Mouse (Mus musculus) monocyte, adult 2 months (primary cell): ENCODE data around the gene Nrxn1.
"Not testable (repeated sequence)": the region's sequence is repeated elsewhere in the genome, so short reads cannot be mapped to it uniquely, and the experiment has no call there.

ENCODE experiments used
- DNase-seq, 2 experiments: peaks; one replicate each; pipeline ENCODE4 v3.0.0; 2022; ENCODE audit warnings: low spot score in 2 of 2, low read depth in 1 of 2

Gene Nrxn1

DNA sequence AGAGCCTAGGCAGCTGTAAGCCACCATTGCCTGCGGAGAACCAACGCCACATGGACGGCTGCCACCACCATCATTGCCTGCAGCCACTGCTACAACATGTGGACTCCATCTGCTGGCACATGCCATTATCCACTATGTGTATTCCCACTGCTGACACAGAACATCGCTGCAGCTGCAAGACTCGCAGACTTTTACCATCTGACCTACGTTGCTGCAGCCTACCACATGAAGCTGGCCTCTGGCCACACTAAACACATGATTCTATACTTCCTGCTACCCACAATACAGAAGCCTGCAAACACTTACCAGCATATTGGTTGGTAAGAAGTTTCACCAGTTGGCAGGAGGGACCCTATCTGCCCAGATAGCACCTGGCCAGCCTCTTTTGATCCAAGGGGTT lies 769.2 kb downstream of the Nrxn1 start:
- no peak for DNase-seq

GRCm38 (mm10) chr17:90272225-90272624 lies 820.6 kb downstream of the Nrxn1 start:
- no peak for DNase-seq

DNA sequence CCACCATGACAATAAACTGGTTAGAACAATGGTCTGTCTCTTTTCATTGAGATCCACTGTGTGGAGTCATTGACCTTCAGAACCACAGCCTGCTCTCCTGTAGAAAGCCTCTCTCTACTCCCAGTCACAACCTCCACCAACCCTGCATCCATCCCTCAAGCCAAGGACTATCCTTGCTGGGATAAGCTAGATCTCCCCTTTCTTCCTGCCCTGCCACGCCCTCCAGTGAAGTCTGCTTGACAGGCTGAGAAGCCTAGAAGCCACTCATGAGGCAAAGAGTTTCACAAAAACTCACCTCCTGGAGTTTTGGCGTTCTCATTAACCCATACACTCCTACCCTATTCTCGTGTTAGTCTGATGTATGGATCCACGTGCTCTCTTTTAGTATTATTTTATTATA lies 821.7 kb downstream of the Nrxn1 start:
- no peak for DNase-seq

DNA sequence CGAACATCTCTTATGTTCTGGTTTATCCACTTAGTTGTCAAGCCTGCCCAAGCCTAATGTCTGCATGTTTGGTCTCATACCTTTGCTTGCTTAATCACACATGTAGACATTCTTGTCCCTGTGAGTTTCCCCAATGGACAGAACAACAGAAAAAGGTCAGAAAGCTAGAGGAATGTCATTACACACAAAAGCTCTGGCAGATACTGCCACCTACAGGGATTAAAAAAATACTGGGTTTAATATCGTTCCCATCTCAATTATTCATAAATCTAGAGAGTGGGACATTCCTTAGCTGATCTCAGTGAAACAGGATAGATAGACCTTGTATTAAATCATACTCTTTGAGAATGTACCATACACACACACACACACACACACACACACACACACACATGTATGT lies 823.7 kb downstream of the Nrxn1 start:
- DNase-seq, result no peak

- DNase-seq, result no peak
Measured at GRCm38 (mm10) chr17:90253451-90254131, 839.3 kb downstream of the Nrxn1 start.

- DNase-seq, result no peak
Measured at GRCm38 (mm10) chr17:90252196-90252595, 840.7 kb downstream of the Nrxn1 start.

DNA sequence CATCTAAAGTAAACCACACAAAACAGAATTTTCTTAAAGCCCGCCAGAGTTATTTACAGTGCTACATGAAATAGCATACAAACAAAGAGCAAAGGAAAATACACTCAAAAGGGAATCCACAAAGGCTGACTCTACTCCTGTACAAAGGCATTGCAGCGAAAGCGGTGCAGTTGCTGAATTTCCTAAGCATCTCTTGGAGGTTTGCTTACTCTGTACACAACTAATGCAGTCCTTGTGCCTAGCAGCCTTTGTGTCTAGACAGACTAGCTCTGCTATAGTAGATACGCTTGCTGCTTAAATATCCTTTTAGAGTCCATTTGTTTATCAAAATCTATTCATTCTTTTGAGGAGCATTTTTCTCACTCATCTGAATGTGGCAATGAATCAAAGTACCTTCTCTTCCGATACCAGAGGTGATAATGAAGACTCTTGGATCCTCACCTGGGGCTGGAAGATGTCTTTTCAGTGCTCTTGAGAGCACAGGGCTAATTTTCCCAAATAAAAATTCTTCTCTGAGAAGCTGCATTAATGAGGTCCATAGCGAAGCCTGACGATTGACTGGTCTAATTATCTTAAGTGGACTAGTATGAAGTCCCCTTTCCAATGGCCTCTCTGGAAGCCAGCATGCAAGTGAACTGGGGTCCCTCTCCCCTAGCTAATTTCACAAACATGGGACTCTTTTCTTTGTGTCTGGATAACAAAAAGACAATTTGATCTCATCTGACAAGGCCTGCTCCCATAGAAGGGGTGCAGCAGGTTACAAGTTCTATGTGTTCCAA lies 845.6 kb downstream of the Nrxn1 start:
- DNase-seq, result no peak

DNA sequence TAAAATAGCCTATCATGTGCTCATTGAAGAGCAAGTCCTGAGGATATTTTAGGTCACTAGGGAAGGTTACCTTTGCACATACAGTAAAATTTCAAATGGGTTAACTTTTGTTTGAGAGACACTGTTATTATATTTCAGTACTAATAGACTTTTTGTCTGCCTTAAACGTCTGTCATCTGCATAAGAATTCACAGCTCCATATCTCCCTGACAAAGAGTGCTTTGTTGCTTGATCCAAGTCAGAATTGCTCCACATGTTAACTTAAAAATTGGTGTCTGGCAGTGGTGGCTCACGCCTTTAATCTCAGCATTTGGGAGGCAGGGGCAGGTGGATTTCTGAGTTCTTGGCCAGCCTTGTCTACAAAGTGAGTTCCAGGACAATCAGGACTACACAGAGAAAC lies 848.5 kb downstream of the Nrxn1 start:
- no peak for DNase-seq

GRCm38 (mm10) chr17:90238964-90239363 lies 853.9 kb downstream of the Nrxn1 start:
- DNase-seq, result no peak

DNA sequence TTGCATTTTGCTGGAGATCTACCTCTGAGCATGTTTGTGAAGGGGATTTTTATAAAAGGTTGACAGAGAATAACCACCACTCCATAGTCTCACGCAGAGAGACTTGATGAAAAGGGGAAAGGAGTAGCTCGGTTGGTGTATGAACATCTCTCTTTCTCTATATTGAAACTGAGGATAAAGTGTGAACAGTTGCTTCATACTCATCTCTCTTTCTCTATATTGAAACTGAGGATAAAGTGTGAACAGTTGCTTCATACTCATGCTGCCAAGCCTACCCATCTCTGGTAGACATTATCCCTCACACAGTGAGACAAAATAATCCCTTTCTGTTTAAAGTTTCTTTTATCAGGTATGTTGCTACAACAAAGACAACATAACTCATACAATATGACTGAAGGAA lies 854.4 kb downstream of the Nrxn1 start:
- no peak for DNase-seq

- not testable (repeated sequence) for DNase-seq
Measured at GRCm38 (mm10) chr17:90235674-90236073, 857.2 kb downstream of the Nrxn1 start.

GRCm38 (mm10) chr17:90234806-90235205 lies 858.1 kb downstream of the Nrxn1 start:
- DNase-seq, result no peak

DNA sequence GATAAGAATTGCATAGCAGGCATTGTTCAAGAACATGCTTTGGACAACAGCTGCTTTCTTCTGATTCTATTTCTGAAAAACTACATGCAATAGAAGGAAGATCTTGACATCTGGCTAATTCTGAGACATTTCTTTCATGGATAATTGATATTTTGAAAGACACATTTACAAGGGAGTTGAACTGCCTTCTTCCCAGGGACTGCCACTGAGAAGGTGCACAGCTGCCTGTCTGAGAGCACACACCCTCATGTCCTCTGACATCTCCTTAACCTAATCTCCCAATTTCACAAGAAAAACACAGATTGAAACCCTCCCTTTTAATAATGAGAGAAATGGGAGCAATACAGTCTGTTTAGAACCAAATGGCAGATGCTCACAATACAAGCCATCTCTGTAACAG lies 884.3 kb downstream of the Nrxn1 start:
- DNase-seq, result no peak

DNA sequence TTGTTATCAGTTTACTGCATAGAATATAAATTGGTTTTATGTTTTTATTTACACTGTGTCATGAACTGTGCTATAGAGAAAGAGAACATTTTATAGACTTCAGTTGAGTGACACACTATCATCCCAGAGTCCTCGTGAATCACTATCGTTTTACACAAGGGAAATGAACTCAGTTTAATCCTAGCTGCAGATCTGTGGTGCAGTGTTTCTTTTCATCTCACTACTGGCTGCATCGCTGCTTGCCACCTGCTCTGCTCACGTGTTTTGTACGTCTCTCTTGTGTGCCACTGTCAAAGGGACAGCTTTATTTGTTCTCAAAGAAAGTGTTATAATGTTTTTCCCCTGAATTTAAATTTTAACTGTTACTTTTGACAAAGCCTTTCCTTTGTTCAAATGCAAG lies 885.3 kb downstream of the Nrxn1 start:
- no peak for DNase-seq

GRCm38 (mm10) chr17:90203993-90204392 lies 888.9 kb downstream of the Nrxn1 start:
- no peak for DNase-seq

DNA sequence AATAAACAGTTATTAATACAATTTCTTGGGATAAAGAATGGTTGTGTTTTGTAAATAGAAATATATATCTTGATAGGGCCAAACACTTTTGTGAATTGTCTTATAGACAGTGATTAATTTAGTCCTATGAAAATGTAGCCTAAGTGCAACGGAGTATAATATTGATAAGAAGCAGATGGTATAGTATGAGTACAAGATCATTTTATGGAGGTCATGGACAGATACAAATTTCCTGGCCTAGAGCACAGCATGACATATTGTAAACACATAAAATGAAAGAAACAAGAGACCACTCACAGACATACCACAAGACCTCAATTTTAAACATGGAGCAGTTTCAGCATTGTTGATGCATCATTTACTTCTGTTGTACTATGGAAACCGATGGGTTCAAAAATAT lies 890.1 kb downstream of the Nrxn1 start:
- no peak for DNase-seq

DNA sequence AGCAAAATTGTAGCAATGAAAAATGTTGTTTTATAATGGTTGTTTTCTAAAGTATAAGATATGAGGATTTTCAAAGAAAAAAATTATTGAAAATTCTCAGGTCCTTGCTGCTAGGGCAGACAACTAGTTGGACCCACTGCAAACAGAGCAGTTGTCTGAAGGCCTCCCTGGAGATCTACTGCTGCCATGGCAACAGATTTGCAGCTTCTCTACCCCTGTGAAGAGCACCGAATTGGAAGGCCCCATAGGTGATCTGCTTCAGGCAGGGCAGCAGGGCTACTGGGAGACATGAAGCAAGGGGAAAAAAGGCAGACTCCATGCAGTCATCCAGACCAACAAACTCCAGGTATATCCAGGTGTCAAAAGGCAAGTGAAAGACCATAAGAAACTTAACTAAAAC lies 896.1 kb downstream of the Nrxn1 start:
- no peak for DNase-seq

GRCm38 (mm10) chr17:90141602-90142001 lies 951.3 kb downstream of the Nrxn1 start:
- no peak for DNase-seq

DNA sequence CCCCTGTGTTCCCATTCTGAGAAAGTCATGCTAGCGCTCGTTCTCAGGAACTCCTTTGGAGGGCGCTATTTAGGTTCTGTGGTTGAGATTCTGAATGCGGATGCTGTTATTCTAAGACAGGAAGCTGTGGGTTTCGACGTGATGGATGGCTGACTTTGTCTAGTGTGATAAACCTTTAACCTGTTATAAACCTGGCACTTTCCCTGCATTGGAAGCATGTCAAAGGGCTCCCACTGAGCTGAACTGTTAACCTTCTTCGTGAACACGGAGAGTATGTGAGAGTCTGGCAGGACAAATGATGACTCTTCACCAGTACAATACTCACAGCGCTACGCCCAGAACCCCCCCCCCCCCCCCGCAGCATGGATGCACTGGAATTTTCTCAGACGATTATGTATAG lies 962.0 kb downstream of the Nrxn1 start:
- DNase-seq, result no peak

DNA sequence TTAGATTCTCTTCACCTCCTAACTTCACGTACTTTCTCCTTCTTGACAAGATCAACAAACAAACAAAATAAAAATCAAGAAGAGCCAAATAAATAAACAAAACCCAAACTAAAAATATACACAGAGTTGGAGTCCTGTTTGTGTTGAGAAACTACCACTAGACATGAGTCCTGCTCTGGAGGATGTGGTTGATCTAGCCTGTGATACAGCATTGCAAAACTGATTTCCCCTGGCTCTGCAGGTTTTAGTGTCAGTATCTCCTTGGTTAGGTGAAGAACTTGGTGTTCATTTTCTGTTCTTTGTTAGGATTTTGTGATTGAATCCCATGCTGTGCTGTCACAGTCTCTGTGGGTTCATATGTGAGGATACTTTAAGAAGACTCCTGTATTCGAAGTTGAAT lies 963.7 kb downstream of the Nrxn1 start:
- DNase-seq, result no peak

DNA sequence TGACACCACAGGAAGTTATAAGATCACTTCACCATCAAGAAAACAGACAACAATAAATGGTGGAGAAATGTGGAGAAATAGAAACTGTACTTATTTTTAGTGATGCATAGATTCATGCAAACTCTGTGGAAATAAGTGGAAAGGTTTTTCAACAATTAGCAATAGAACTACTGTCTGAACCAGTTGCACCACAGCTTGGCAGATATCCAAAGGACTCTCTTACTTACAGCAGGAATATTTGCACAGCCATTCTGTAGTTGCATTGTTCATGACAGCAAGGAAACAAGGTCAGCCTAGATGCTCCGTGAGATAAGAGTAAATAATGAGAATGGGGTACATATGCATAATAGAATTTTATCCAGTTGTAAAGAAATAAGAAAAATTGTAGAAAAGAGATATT lies 965.3 kb downstream of the Nrxn1 start:
- no peak for DNase-seq

DNA sequence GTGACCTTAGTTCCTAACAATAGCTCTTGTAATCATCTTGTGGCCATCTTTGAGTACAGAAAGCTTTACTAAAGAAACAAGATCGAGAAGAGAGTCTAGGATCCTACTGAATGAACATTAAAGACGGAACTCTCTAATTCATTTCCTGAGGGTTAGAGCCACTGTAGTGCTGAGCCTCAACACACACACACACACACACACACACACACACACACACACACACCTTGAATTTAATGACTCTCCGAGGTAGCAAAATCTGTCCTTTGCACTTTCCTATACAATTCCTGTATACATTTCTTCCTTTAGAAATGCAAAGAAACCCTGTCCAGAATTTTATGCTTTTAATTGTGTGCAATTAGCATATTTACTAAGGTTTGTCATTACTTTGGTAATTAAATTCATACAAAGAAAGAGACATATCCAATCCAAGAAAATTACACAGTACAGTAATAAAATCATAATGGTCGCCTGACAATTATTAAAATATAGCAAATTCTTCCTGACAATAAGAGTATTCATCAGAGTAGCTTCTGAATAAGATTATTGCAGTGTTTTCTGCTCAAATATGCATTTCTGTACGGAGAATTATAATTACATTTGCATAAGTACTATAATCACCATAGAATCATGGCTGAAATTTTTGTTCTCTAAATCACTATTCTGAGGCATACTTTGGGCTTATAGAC lies 969.9 kb downstream of the Nrxn1 start:
- DNase-seq, result no peak
